Mouse (Mus musculus) layer of hippocampus, adult 11-12 months (tissue): ENCODE data around the gene Smco2.

ENCODE experiments used
- DNase-seq: peaks from one replicate; pipeline ENCODE4 v3.0.0; 2022; ENCODE audit warnings: low spot score

The Smco2 gene

DNA sequence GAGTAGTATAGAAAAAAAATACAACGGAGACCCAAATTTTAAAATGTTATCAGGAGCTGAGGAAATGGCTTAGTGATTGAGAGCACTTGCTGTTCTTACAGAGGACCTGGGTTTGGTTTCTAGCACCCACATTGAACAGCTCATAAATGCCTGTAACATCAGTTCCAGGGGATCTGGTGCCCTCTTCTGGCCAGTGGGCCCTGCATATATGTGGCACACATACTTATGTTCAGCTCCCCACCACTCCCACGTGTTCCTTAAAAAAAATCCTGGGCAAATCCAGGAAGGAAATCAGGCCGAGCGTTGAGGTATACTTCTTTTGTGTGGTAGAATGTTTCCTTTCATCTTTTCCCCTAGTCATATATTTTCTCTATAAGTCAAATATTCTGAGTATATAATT, 52.0 kb downstream of the Smco2 start:
- DNase-seq: no peak

DNA sequence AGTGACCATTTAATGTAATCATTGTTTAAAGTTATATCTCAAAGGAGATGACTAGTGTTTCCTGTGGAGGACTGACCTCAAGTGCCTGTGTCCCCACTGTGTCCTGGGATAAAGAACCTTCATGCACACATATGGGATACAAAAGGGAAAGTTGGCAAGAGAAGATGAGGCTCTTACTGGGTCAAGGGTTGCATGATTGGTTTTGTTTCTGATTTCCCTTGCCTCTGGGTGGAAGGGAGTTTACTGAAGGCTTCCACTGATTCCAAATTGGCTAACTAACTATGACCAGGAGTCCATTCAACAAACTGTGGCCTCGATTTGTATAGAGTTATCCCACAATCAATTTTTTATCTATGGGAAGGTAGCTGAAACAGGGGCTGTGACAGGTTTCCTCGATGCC, 53.7 kb downstream of the Smco2 start:
- no peak for DNase-seq

DNA sequence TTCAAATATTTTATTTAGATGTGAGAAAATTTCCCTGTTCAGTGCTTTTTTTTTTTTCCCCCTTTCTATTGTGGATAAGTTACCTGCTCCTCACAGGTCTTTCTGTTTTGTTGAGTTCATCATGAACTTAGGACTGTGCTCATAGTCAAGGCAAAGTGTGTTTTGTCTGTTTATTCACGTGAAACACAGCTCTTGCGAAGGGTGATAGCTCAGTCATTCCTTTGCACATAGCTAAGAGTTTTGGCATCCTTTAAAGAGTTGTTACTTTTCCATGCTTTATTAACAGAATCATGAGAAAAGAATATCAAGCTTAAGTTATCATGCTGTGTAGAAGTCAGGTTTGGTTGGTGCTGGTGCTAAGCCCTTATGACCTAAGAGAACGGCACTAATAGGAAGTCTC, 54.8 kb downstream of the Smco2 start:
- no peak for DNase-seq

DNA sequence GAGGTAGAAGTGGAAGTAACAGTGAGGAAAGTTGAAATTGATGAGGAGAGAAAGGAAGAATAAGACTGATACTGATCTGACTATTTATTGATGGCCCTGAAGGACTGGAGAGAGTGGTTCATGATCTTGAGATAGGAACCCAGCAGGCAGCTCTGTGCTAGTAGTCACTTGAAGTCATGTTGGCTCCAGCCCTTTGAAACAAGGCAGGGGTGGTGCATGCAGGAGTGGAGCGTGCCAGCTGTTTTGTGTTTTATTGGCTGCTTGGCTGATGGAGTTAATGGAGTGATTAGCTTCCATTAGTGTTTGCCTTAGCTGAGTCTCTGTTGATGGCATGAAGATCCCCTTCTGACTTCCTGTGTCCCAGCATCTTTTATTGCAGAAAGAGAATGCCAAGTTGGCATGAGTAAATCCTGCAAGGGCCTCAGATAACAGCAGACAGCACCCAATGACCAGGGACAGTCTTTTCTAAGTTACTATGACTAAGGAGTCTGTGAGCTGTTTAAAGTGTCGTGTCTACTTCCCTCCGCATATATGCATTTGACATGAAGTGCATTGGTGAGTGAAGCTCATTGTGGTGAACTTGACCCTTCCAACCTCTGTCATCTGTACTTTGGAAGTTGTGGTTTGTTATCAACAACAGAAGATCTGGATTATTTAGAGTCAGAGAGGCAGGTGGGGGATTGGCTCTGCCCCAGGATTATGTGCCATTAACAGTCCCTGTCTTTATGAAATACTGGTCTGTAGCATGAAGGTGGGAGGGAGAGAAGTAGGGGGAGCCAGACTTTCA, 56.3 kb downstream of the Smco2 start:
- no peak for DNase-seq

DNA sequence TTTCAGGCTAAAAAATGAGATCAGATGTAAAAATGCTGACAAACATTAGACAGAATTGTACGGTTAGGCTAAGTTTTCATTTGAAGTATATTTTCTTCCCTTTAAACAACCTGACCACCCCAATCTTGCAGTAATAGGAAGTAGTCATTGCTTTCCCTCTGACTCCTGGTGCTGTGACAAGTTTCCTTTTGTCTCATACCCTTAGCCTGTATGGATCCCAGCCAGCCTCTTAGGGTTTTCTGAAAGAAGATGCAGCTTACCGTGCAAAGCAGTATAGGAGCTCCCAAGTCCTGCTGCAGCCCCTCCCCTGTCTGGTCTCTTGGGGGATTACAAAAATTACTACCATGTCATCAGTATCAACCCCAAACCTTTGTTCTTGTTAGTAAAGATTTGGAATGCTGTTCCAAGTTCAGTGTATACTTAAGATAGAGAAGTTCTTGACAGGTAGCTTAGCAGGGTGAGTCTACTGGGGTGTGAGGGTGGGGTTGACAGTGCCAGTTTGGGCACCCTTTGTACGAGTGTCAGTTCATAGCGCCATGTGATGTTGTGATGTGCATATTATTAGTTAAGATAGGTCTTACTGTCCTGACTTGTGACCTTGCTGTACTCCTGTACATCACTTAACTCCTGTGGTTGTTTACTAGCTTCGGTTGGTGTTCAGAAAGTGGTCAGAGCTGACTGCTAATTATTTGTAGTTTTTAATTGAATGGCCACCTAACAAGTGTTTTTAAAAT, 57.3 kb downstream of the Smco2 start:
- DNase-seq: no peak

DNA sequence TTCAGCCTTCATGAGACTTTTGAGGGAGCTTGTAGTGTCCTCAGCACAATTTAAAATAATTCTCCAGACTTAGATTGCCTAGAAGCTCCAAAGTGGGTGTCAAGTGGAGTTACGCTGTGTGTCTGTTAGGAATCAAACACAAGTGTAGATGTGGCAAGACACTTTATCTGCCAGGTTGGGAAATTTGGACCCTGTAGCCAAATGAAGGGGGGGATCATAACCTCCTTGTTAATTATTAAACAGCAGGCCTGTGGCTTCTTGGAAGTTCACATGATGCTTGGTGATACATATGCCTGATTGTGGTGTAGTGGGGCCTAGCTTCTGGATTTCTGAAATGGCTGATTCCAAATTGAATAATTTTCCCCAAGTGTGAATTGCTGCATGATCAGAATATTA, 57.9 kb downstream of the Smco2 start:
- DNase-seq: no peak

DNA sequence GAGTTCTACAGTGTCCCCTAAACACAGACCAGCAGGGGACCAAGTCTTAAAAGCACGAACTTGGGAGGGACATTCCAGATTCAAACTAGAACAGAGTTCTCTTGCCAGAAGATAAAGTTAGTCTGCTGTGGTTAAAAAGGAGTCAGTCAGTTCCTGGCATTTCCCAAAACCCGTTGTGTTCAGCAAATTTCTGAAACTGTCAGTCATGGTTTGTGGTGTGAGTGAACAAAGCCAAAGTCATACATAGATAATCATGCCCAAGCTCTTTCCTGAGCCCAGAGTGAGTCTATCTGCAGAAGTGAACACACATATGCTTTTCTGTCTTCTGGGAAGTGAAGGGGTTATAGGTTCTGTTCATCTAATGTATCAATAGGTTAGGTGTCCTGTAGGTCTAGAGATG, 58.9 kb downstream of the Smco2 start:
- no peak for DNase-seq

DNA sequence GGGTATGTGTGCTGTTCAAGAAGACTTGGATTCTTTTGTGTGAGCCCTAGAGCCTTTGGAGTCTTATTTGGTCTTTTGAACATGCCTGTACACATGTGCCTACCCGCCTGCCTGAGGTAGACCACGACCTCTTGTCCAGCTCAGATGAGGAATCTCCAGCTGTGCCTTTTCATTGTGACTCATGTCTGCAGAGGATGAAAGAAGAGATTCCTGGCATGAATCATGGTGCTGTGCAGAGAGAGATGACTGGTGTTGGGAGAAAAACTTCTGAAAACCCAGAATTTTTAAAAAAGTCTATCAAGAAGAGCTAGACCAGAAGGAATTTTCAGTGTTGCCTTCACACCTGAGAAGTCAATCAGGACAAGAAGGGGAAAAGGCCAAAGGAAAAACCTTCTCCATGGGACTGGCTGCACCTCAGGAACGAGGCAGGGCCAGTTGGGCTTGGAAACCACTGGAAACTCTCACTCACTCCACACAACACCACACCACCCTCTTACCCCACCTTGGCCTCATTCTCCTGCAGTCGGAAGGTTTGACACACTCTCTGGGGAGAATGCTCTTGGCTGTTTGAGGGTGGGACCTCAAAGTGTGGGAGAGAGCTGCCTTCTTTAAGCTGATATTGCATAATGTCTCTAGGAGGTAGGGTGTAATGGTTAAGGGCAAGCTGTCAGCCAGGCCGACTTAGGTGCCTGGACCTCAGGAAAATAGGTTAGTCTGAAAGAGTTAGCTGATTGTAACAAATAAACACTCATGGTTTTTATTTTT, 60.0 kb downstream of the Smco2 start:
- no peak for DNase-seq

DNA sequence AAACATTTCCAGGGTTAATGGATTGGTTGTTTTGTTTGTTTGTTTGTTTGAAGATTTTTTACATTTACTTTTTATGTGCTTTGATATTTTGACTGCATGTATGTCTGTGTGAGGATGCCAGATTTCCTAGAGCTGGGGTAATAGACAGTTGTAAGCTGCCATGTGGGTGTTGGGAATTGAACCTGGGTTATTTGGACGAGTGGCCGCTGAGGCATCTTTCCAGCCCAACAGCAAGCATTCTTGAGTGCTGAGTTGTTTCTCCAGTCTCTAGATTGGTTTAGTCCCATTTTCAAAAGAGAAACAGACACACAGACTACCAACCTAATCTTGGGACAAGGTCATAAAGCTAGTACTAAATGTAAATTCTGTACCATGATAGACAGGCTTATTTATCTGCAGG, 60.9 kb downstream of the Smco2 start:
- no peak for DNase-seq

DNA sequence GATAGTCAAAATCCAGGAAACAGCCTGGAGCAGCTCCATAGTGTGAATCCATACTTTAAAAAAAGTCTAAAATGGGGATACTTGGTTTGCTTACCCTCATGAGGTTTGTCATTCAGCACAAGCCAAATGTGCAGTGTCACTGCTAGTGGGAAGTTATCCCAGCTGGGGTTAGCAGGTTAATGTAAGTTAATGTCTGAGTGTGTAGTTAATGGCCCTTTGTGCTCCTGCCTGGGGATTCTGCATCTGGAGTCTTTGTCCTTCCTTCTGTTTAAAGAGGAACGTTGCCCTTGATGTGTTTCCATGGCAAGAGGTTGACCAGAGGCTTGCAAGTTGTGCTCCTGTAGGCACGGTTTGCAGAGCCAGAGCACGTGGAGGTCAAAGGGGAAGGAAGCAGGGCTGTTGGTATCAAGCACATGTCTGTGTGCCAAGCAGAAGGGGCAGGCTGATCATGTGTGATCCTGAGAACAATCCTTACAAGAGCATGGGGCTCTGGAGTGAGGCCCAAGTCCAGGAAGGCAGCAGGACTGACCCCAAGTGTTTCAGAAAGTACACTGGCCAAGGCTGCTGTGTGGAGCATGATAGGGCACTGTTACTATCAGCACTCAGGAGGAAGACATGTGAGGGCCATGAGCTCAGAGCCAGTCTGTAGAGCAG, 63.1 kb downstream of the Smco2 start:
- no peak for DNase-seq

DNA sequence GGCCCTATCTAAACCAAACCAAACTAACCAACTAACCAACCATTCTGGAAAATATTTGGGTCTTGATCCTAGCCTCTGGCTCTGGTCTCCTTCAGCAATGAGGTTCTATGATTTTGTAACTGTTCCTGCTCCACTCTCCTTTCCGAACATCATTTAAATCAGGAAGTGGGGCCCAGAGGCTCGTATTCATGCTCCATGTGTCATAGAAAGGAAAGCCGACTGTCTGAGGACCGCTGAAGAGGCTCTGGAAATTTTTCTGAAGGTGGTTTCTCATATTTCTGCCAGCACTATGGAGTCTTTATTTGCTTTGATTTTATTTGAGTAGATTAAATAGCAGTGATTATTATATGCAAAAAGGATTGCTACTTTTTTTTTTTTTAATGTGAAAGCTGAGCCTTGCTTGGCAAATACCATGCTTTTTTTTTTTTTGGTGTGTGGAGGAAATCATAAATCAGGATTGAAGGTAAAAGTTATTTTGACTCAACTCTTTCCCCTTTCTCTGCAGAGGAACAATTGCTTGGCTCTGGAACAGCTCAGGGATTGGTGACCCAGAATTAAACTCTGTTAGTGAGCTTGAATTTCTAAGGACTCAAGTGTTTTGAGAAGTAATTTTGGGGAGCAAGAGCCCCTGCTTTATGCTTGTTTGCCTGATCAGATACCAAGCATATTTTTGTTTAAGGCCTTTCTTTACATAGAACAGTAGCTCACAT, 63.7 kb downstream of the Smco2 start:
- no peak for DNase-seq

DNA sequence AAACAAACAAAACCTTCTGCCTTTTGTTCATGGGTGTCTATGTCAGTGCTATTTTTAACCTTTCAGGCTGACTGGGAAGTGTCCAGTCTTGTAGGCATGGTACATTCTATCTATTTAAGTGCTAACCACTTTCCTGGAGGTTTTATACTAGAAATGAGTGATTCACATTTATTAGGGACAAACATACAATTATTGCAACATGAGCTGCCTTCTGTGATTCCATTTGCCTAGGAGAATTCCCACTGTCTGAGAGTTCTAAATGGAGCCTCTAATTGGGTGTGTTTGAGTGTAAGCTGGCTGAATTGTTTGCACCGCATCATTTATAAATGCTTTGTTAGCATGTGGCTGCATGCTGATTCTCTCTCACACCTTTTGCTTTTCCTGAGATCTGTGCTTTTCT, 65.9 kb downstream of the Smco2 start:
- no peak for DNase-seq

DNA sequence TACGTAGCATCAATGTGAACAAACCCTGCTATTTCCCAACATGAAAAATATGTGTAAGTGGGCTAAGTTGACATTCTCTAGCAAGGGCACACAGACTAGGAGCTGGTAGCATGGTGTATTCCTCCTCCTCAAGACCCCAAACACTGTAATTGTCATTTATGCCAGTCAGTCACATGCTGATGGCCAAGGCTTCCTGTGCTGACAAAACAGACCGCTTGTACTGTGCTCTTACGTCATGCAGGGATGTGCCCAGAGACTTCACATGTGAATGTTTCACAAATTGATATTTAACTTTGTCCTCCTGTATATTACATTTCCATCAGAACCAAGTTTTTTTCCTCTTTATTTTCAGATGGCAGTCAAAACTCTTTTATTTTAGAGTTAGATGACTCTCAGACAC, 67.5 kb downstream of the Smco2 start:
- DNase-seq: no peak

DNA sequence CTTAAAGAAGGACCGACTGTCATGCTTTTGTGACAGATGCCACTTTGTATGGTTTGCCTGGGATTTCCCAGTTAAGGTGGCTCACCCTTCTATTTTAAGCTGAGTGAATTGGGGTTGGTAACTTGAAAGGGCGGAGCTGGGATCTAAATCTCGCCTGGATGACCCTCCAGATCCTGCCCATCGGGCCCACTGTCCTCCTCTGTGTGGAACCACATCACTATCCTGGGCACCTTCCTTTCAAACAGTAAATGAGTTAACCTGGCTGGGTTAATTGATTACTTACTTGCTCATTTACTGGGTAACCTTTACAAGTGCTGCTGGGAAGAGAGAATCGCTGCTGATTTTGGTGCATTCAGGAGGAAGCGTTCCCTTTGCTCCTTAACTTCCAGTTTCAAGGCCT, 68.4 kb downstream of the Smco2 start:
- DNase-seq: no peak
